Mouse (Mus musculus): ENCODE measurements around the gene Mtus2. TPM values are rescaled to one million over a fixed set of nuclear protein-coding genes. Genes with fewer than 3 reads are reported as not detected.

The Mtus2 gene
- polyA plus RNA-seq, 1 experiment from 2014 or later, result 131 TPM

DNA sequence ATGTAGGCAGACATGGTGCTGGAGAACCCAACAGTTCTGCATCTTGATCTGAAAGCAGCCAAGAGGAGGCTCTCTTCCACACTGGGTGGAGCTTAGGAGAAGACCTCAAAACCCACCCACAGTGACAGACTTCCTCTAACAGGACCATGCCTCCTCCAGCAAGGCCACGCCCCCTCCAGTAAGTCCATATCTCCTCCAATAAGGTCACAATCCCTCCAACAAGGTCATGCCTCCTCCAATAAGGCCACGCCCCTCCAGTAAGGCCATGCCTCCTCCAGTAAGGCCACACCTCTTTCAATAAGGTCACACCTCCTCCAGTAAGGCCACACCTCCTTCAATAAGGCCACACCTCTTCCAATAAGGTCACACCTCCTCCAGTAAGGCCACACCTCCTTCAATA is 288.3 kb downstream of the Mtus2 start:
- ATAC-seq (replicated peaks; ENCODE audit: extremely low read depth, insufficient read depth, low FRiP score), result no peak
- 85% methylated on average over 2 of the region's 2 CpGs for WGBS
- Histone ChIP-seq H3K4me2 (ENCODE audit: low read depth, low read length) (no peak overlapping the region), H3K9ac (ENCODE audit: low read length) (no peak overlapping the region), H3K4me3 (ENCODE audit: low read length) (no peak overlapping the region), H3K27ac (ENCODE audit: low read length) (no peak overlapping the region), H3K9me3 (replicated peaks; ENCODE audit: control insufficient read depth, low read length) (peaks cover 6% of the 10 kb centered on the region), H3K4me1 (ENCODE audit: control insufficient read depth, insufficient read depth, low read length) (peaks cover 11% of the 10 kb centered on the region), H3K27me3 (ENCODE audit: control insufficient read depth, insufficient read depth, low read length) (no peaks in the 10 kb centered on the region), H3K36me3 (ENCODE audit: control insufficient read depth, insufficient read depth) (no peaks in the 10 kb centered on the region)

DNA sequence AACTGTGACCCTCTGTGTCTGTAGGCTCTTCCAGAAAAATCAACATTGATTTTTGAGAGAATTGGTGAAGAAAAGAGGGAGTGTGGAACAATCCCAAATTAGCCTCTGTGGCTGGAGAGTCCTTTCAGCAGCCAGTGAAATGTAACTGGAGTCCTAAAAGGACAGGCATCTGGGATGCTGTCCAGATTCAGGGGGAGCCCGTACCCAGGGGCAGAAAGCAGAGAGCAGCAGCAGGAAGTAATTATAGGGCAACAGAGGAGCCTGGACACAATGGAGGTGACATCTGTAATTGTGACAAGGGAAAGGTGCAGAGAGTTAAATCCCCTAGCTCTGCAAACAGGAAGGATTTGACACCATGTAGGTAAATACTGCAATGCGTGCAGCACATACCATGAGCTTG is 291.1 kb downstream of the Mtus2 start:
- Histone ChIP-seq H3K27ac (ENCODE audit: low read length) (peak overlapping the region; percentile 76), H3K27me3 (ENCODE audit: control insufficient read depth, insufficient read depth, low read length) (no peaks in the 10 kb centered on the region), H3K4me2 (ENCODE audit: low read depth, low read length) (no peak overlapping the region), H3K9ac (ENCODE audit: low read length) (no peak overlapping the region), H3K9me3 (replicated peaks; ENCODE audit: control insufficient read depth, low read length) (peaks cover 6% of the 10 kb centered on the region), H3K36me3 (ENCODE audit: control insufficient read depth, insufficient read depth) (no peaks in the 10 kb centered on the region), H3K4me1 (ENCODE audit: control insufficient read depth, insufficient read depth, low read length) (peaks cover 15% of the 10 kb centered on the region), H3K4me3 (ENCODE audit: low read length) (no peak overlapping the region)
- 25% methylated on average over 2 of the region's 2 CpGs for WGBS
- ATAC-seq (replicated peaks; ENCODE audit: extremely low read depth, insufficient read depth, low FRiP score), result peak; percentile 76

DNA sequence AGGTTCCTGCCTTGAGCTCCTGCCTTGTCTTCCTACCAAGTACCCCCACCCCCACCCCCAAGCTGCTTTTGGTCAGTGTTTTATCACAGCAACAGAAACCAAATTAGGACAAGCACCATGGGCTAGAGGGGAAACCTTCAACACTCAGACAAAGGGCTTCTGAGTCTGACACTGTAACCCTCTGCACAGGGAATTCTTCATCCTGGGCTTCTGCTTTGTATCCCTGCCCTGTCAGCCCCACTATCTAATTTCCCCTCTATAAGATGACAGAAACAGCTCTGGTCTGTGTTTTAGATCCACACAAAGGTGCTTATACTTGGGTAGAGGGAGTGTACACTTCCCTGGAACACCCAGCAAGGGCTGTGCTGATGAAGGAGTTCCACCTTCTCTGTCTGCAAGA is 294.7 kb downstream of the Mtus2 start:
- peak overlapping the region; percentile 85 for H3K27ac ChIP-seq (ENCODE audit: low read length)
- H3K9me3 ChIP-seq (replicated peaks; ENCODE audit: control insufficient read depth, low read length), result no peaks in the 10 kb centered on the region
- H3K4me3 ChIP-seq (ENCODE audit: low read length), result no peak overlapping the region
- H3K9ac ChIP-seq (ENCODE audit: low read length), result peak overlapping the region; percentile 40; the same call in 1 of the 2 replicates
- H3K4me2 ChIP-seq (ENCODE audit: low read depth, low read length), result no peak overlapping the region
- H3K27me3 ChIP-seq (ENCODE audit: control insufficient read depth, insufficient read depth, low read length), result no peaks in the 10 kb centered on the region
- peak; percentile 37; the same call in 1 of the 2 replicates for ATAC-seq (replicated peaks; ENCODE audit: extremely low read depth, insufficient read depth, low FRiP score)
- peaks cover 21% of the 10 kb centered on the region for H3K4me1 ChIP-seq (ENCODE audit: control insufficient read depth, insufficient read depth, low read length)
- H3K36me3 ChIP-seq (ENCODE audit: control insufficient read depth, insufficient read depth), result no peaks in the 10 kb centered on the region

DNA sequence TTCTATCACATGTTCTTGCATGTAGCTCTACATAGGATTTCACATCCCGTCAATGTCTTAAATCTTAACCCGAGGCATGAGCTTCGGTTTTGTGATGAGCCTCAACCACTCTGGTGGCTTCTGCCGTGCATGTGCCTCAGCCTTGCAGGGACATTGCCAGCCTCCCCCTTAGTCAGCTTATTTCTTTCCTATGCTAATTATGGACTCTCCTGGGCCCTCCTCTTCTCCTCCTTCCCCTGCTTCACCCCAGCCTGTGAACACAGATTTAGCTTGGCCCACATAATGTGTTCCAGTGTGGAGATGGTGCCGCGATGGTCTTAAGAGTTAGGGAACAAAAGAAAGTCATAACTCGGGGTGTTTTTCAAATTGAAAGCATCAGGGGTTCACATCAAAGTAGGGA is 304.9 kb downstream of the Mtus2 start:
- no peak for ATAC-seq (replicated peaks; ENCODE audit: extremely low read depth, insufficient read depth, low FRiP score)
- WGBS, result 88% methylated on average over 7 of the region's 7 CpGs
- Histone ChIP-seq H3K4me3 (ENCODE audit: low read length) (no peak overlapping the region), H3K36me3 (ENCODE audit: control insufficient read depth, insufficient read depth) (no peaks in the 10 kb centered on the region), H3K4me1 (ENCODE audit: control insufficient read depth, insufficient read depth, low read length) (no peaks in the 10 kb centered on the region), H3K9me3 (replicated peaks; ENCODE audit: control insufficient read depth, low read length) (peaks cover 6% of the 10 kb centered on the region; the same call in 1 of the 2 replicates), H3K9ac (ENCODE audit: low read length) (no peak overlapping the region), H3K27ac (ENCODE audit: low read length) (no peak overlapping the region), H3K27me3 (ENCODE audit: control insufficient read depth, insufficient read depth, low read length) (no peaks in the 10 kb centered on the region), H3K4me2 (ENCODE audit: low read depth, low read length) (no peak overlapping the region)

DNA sequence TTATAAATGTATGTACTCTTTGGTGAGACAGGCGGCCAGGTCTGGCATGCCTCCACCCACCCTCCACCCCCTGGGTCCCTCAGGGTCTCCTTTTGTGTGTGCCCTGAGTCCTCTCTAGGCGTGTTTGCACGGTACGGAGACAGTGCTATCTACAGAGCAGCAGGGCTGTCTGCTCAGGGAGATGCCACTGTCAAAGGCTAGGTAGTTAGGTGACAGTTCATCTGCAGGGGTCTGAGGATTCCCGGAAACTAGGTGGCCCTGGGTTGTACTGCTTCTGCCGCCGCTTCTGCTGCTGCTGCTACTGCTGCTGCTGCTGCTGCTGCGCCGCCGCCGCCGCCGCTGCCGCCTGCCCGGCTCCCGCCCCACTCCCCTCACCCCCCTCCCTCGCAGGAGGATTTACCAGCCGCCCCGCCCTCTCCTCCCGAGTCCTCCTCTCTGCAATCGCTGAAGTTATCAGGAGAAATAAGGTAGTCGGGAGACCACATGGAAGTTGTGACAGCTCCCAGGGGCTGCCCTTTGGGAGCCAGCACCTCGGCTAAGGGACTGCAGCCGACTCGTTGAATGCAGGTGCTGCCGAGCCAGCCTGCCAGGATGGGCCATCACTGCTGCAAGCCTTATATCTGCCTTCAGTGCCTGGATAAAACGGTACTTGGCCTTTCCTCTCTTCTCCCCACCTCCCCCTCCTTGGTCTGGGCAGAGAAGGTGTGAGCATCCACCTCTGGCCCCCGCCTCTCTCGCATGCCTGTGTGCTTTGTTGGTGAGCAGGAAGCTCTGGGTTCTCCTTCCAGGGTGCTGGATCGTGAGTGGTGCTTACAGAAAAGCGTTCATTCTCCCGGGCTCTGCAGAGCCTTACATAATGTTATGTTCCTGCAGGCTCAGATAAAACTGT is 307.9 kb downstream of the Mtus2 start:
- no peaks in the 10 kb centered on the region for H3K27me3 ChIP-seq (ENCODE audit: control insufficient read depth, insufficient read depth, low read length)
- H3K9me3 ChIP-seq (replicated peaks; ENCODE audit: control insufficient read depth, low read length), result no peaks in the 10 kb centered on the region
- H3K9ac ChIP-seq (ENCODE audit: low read length), result peak overlapping the region; percentile 85
- ATAC-seq (replicated peaks; ENCODE audit: extremely low read depth, insufficient read depth, low FRiP score), result peak; percentile 76
- peak overlapping the region; percentile 72 for H3K4me2 ChIP-seq (ENCODE audit: low read depth, low read length)
- 1% methylated on average over 32 of the region's 32 CpGs for WGBS
- peak overlapping the region; percentile 73 for H3K4me3 ChIP-seq (ENCODE audit: low read length)
- H3K4me1 ChIP-seq (ENCODE audit: control insufficient read depth, insufficient read depth, low read length), result peaks cover 6% of the 10 kb centered on the region
- H3K27ac ChIP-seq (ENCODE audit: low read length), result peak overlapping the region; percentile 97
- no peaks in the 10 kb centered on the region for H3K36me3 ChIP-seq (ENCODE audit: control insufficient read depth, insufficient read depth)

DNA sequence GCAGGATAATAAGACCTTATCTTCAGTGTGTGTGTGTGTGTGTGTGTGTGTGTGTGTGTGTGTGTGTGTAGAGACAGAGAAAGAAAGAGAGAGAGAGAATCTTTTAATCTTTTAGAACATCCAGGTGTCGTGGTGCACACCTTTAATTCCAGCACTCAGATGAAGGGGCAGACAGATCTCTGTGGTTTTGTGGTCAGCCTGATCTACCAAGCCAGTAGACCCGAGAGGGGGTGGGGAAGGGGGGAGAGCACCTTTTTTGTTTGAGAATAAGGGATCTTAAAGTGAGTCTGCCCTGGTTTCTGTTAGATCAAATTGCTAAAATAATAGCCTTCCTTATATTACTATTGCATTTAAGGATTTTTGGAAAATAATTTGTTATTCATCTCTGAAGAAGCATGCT is 309.7 kb downstream of the Mtus2 start:
- H3K27ac ChIP-seq (ENCODE audit: low read length), result peak overlapping the region; percentile 97
- H3K36me3 ChIP-seq (ENCODE audit: control insufficient read depth, insufficient read depth), result no peaks in the 10 kb centered on the region
- no peaks in the 10 kb centered on the region for H3K27me3 ChIP-seq (ENCODE audit: control insufficient read depth, insufficient read depth, low read length)
- H3K4me1 ChIP-seq (ENCODE audit: control insufficient read depth, insufficient read depth, low read length), result peaks cover 17% of the 10 kb centered on the region
- peak overlapping the region; percentile 72 for H3K4me2 ChIP-seq (ENCODE audit: low read depth, low read length)
- no peaks in the 10 kb centered on the region for H3K9me3 ChIP-seq (replicated peaks; ENCODE audit: control insufficient read depth, low read length)
- ATAC-seq (replicated peaks; ENCODE audit: extremely low read depth, insufficient read depth, low FRiP score), result no peak
- H3K4me3 ChIP-seq (ENCODE audit: low read length), result peak overlapping the region; percentile 73
- whole genome bisulfite sequencing, result 31% methylated on average over 2 of the region's 2 CpGs
- peak overlapping the region; percentile 85 for H3K9ac ChIP-seq (ENCODE audit: low read length)

DNA sequence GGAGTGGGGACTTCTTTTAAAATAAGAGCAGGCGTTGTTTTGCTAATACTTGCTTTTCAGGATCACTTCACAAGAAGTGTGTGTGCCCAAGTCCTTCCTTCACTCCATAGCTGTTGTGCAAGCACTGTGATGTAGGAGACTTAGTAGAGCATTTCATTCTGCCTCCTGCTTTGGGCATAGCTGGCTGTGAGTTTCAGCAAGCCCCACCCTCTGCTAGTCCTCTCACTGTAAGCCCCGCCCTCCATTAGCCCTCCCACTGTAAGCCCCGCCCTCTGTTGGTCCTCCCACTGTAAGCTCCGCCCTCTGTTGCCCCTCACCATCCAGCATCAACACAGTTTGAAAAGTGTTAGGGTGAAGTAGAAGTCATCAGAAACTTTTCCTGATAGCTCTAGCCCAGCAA is 310.3 kb downstream of the Mtus2 start:
- Histone ChIP-seq H3K9ac (ENCODE audit: low read length) (peak overlapping the region; percentile 85), H3K27ac (ENCODE audit: low read length) (peak overlapping the region; percentile 97), H3K27me3 (ENCODE audit: control insufficient read depth, insufficient read depth, low read length) (no peaks in the 10 kb centered on the region), H3K4me2 (ENCODE audit: low read depth, low read length) (peak overlapping the region; percentile 72), H3K4me3 (ENCODE audit: low read length) (peak overlapping the region; percentile 73; the same call in 1 of the 2 replicates), H3K36me3 (ENCODE audit: control insufficient read depth, insufficient read depth) (no peaks in the 10 kb centered on the region), H3K9me3 (replicated peaks; ENCODE audit: control insufficient read depth, low read length) (no peaks in the 10 kb centered on the region), H3K4me1 (ENCODE audit: control insufficient read depth, insufficient read depth, low read length) (peaks cover 20% of the 10 kb centered on the region)
- no peak for ATAC-seq (replicated peaks; ENCODE audit: extremely low read depth, insufficient read depth, low FRiP score)
- WGBS, result 49% methylated on average over 4 of the region's 4 CpGs

DNA sequence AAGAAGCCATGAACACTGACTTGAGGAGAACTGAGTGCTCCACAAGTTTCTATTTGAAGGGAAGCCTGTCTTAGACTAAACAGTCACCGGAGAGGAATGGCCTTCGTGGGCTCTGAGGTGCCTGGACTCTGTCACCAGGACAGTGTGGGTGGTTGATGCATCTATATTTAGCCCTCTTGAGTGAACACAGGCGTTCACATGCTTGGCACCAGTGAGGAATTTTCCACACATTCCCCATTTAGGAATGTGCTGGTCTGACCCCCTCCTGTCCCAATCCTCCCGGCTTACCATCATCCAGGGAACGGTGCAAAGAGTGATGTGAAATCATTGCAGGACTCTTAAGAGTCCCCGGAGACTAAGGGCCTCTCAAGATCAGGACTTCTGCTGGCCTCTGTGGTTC is 314.9 kb downstream of the Mtus2 start:
- no peaks in the 10 kb centered on the region for H3K36me3 ChIP-seq (ENCODE audit: control insufficient read depth, insufficient read depth)
- peak overlapping the region; percentile 98 for H3K27ac ChIP-seq (ENCODE audit: low read length)
- no peak overlapping the region for H3K4me3 ChIP-seq (ENCODE audit: low read length)
- no peaks in the 10 kb centered on the region for H3K27me3 ChIP-seq (ENCODE audit: control insufficient read depth, insufficient read depth, low read length)
- WGBS, result 13% methylated on average over 6 of the region's 6 CpGs
- peak overlapping the region; percentile 36 for H3K9ac ChIP-seq (ENCODE audit: low read length)
- peak overlapping the region; percentile 39; the same call in 1 of the 2 replicates for H3K4me2 ChIP-seq (ENCODE audit: low read depth, low read length)
- peak; percentile 94 for ATAC-seq (replicated peaks; ENCODE audit: extremely low read depth, insufficient read depth, low FRiP score)
- peaks cover 26% of the 10 kb centered on the region for H3K4me1 ChIP-seq (ENCODE audit: control insufficient read depth, insufficient read depth, low read length)
- H3K9me3 ChIP-seq (replicated peaks; ENCODE audit: control insufficient read depth, low read length), result no peaks in the 10 kb centered on the region

DNA sequence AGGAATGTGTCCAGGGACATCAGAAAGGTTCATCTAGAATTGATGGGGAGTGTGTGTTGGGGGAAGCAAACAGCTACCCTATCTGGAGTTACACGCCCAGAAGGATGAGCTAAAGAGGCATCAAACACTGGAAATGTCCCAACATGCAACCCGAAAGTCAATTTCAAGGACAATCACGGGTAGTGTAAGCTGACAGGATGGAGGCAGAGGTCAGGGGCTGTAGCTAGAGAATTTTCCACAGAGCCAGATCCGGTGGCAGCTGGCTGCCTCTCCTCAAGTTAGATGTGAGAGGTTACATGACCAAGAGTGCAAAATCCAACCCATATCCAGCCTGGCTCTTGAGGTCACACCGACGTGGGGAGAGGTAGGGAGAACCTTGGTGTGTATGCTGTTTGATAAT is 315.7 kb downstream of the Mtus2 start:
- Histone ChIP-seq H3K4me3 (ENCODE audit: low read length) (no peak overlapping the region), H3K27me3 (ENCODE audit: control insufficient read depth, insufficient read depth, low read length) (no peaks in the 10 kb centered on the region), H3K27ac (ENCODE audit: low read length) (peak overlapping the region; percentile 98), H3K4me2 (ENCODE audit: low read depth, low read length) (peak overlapping the region; percentile 39; the same call in 1 of the 2 replicates), H3K36me3 (ENCODE audit: control insufficient read depth, insufficient read depth) (peaks cover 4% of the 10 kb centered on the region; the same call in 1 of the 2 replicates), H3K9ac (ENCODE audit: low read length) (peak overlapping the region; percentile 36), H3K4me1 (ENCODE audit: control insufficient read depth, insufficient read depth, low read length) (peaks cover 26% of the 10 kb centered on the region), H3K9me3 (replicated peaks; ENCODE audit: control insufficient read depth, low read length) (no peaks in the 10 kb centered on the region)
- ATAC-seq (replicated peaks; ENCODE audit: extremely low read depth, insufficient read depth, low FRiP score), result no peak; the same call in 1 of the 2 replicates
- WGBS, result 38% methylated on average over 6 of the region's 6 CpGs

Measured in heart, embryonic 16.5 days (tissue).